Comparison of ENCODE assay signal across 8 mouse cellular contexts in genomic region chr11:16950976-16951760, GRCm38 (mm10). TPM values are rescaled to one million over a fixed set of nuclear protein-coding genes. Genes with fewer than 3 reads are reported as not detected.
DNase-seq lines count a peak whose midpoint lies in the region; ATAC-seq and TF ChIP-seq lines count a peak whose summit lies in the region.

Fbxo48 (plus strand) TSS chr11:16951375.

- no peak within 1 kb of the TSS for H3K9ac ChIP-seq in lung, postnatal 0 days (replicated peaks; ENCODE audit: low read depth)

- H3K9me3 ChIP-seq in hindbrain, embryonic 10.5 days: no peaks in the 10 kb centered on the region
- no peaks in the 10 kb centered on the region for H3K9me3 ChIP-seq in lung, postnatal 0 days (ENCODE audit: low read length)

- no peak for TF ChIP-seq CTCF in lung, postnatal 0 days (IDR thresholded peaks at IDR 0.05)

- peak; percentile 100 for DNase-seq in MN1 (ENCODE audit: low spot score)
- DNase-seq in cerebellum, adult 9-10 months: peak; percentile 98
- peak; percentile 97 for DNase-seq in hindbrain, embryonic 10.5 days (ENCODE audit: low spot score)
- DNase-seq in layer of hippocampus, adult 9-11 months: peak; percentile 97
- peak; percentile 99 for DNase-seq in lung, postnatal 0 days (ENCODE audit: low spot score)
- peak; percentile 92 for DNase-seq in ovary, postnatal 14 days (ENCODE audit: low spot score)
- peak; percentile 96 for DNase-seq in thymus, postnatal 14 days

- peak within 1 kb of the TSS; percentile 63 for H3K4me3 ChIP-seq in hindbrain, embryonic 10.5 days
- peak within 1 kb of the TSS; percentile 49 for H3K4me3 ChIP-seq in lung, postnatal 0 days (ENCODE audit: low read depth, low read length)

- peaks cover 14% of the 10 kb centered on the region for H3K36me3 ChIP-seq in hindbrain, embryonic 10.5 days
- no peaks in the 10 kb centered on the region for H3K36me3 ChIP-seq in lung, postnatal 0 days (ENCODE audit: insufficient read depth, low read length)

- under 1% methylated on average over 38 of the region's 38 CpGs for WGBS in hindbrain, embryonic 10.5 days
- WGBS in lung, postnatal 0 days: under 1% methylated on average over 38 of the region's 38 CpGs

- no peaks in the 10 kb centered on the region for H3K27me3 ChIP-seq in hindbrain, embryonic 10.5 days (ENCODE audit: insufficient read depth, poor library complexity, severe bottlenecking)
- H3K27me3 ChIP-seq in lung, postnatal 0 days (replicated peaks; ENCODE audit: insufficient read depth, low read length): no peaks in the 10 kb centered on the region

- peaks cover 20% of the 10 kb centered on the region for H3K4me1 ChIP-seq in hindbrain, embryonic 10.5 days (replicated peaks)
- H3K4me1 ChIP-seq in lung, postnatal 0 days (ENCODE audit: insufficient read depth, low read depth, low read length): peaks cover 7% of the 10 kb centered on the region; the same call in 1 of the 2 replicates

- peak within 1 kb of the TSS; percentile 87 for H3K27ac ChIP-seq in hindbrain, embryonic 10.5 days
- H3K27ac ChIP-seq in lung, postnatal 0 days (ENCODE audit: low read length): no peak within 1 kb of the TSS

- H3K4me2 ChIP-seq in lung, postnatal 0 days (replicated peaks; ENCODE audit: low read depth, low read length): peak within 1 kb of the TSS; percentile 69

- no peak for TF ChIP-seq EP300 in lung, postnatal 0 days (IDR thresholded peaks at IDR 0.05)

- ATAC-seq in frontal cortex, adult (ENCODE audit: low TSS enrichment): peak; percentile 100
- peak; percentile 100 for ATAC-seq in lung, postnatal 0 days

RNA-seq across cellular contexts. Expression of gene Fbxo48, which starts in this region (rescaled TPM):
- 1.2 and 1.6 TPM in 2 replicates for polyA plus RNA-seq in hindbrain, embryonic 10.5 days (2016; fragmentation: Nextera tagmentation; extraction: Ambion mirVana)
- 0.11 and 0.20 TPM in 2 replicates for polyA plus RNA-seq in lung, postnatal 0 days (2015; fragmentation: Nextera tagmentation; extraction: Ambion mirVana)

Comparison
In these comparisons a context has a peak if more than half of its experiments do, and no peak if none do; other contexts are left out.
1. Peak in DNase-seq, ATAC-seq, H3K4me3 ChIP-seq and H3K4me2 ChIP-seq in lung, postnatal 0 days; RNA of the gene not detected or under 1 TPM.